Mouse (Mus musculus) heart, embryonic 11.5 days (tissue): ENCODE data around the gene Rnf227. TPM values are rescaled to one million over a fixed set of nuclear protein-coding genes. Genes with fewer than 3 reads are reported as not detected.

Experiments
- ATAC-seq: fragments of 200-750 bp; cut with Nextera tagmentation; replicated peaks from 2 replicates; pipeline ENCODE4 v1.8.0; 2017; ENCODE audit warnings: moderate library complexity; ENCODE audit not compliant: insufficient number of reproducible peaks, low FRiP score, low TSS enrichment
- H3K27ac ChIP-seq: fragments of 300-500 bp; sonication (generic); 2 replicates; pipeline ENCODE4 v1.5.1; 2014; ENCODE audit warnings: mild to moderate bottlenecking, low read depth, low read length
- H3K27me3 ChIP-seq: fragments of 300-500 bp; sonication (generic); 2 replicates; pipeline ENCODE4 v1.6.1; 2014; ENCODE audit warnings: mild to moderate bottlenecking, low read length, mixed read lengths; ENCODE audit not compliant: control insufficient read depth, insufficient read depth
- H3K36me3 ChIP-seq: fragments of 300-500 bp; sonication (generic); 2 replicates; pipeline ENCODE4 v1.6.1; 2014; ENCODE audit warnings: mild to moderate bottlenecking, low read length, moderate library complexity, mixed read lengths; ENCODE audit not compliant: control insufficient read depth, insufficient read depth
- H3K4me1 ChIP-seq: fragments of 300-500 bp; sonication (generic); 2 replicates; pipeline ENCODE4 v1.6.1; 2014; ENCODE audit warnings: low read length; ENCODE audit not compliant: control insufficient read depth, insufficient read depth
- H3K4me2 ChIP-seq: fragments of 300-500 bp; sonication (generic); 2 replicates; pipeline ENCODE4 v1.6.1; 2014; ENCODE audit warnings: mild to moderate bottlenecking, moderate library complexity
- H3K4me3 ChIP-seq: fragments of 300-500 bp; sonication (generic); 2 replicates; pipeline ENCODE4 v1.5.1; 2014; ENCODE audit warnings: low read depth, low read length
- H3K9ac ChIP-seq: fragments of 300-500 bp; sonication (generic); 2 replicates; pipeline ENCODE4 v1.6.1; 2014; ENCODE audit warnings: mild to moderate bottlenecking, low read depth, low read length, moderate library complexity
- H3K9me3 ChIP-seq: fragments of 300-500 bp; sonication (generic); replicated peaks from 2 replicates; pipeline ENCODE4 v1.6.1; 2016; ENCODE audit warnings: low read length; ENCODE audit not compliant: control insufficient read depth
- WGBS: fragments of 180-500 bp; shearing (Covaris S2); extraction: QIAGEN DNeasy Blood & Tissue Kit; methylation state at CpG from one replicate; pipeline ENCODE4 v1.1.7; 2014; ENCODE audit not compliant: insufficient replicate concordance; 5-methylcytosine and 5-hydroxymethylcytosine counted together
- polyA plus RNA-seq: library from polyadenylated mRNA; unstranded; fragments of >200 nt; fragmentation: Nextera tagmentation; extraction: Ambion mirVana; gene quantifications from 2 replicates; pipeline ENCODE4 v1.2.1, GENCODE M21; 2014

Rnf227 gene
- polyA plus RNA-seq, 1 experiment from 2014 or later: 7.8 TPM

GRCm38 (mm10) chr11:69381356-69381755 lies 41.1 kb downstream of the Rnf227 start:
- Histone ChIP-seq H3K4me1 (no peaks in the 10 kb centered on the region), H3K4me3 (no peak overlapping the region), H3K27me3 (no peaks in the 10 kb centered on the region), H3K4me2 (no peak overlapping the region), H3K36me3 (no peaks in the 10 kb centered on the region; the same call in 1 of the 2 replicates), H3K9me3 (no peaks in the 10 kb centered on the region), H3K27ac (no peak overlapping the region), H3K9ac (no peak overlapping the region)
- ATAC-seq: no peak
- WGBS: 80% methylated on average over 6 of the region's 6 CpGs

DNA sequence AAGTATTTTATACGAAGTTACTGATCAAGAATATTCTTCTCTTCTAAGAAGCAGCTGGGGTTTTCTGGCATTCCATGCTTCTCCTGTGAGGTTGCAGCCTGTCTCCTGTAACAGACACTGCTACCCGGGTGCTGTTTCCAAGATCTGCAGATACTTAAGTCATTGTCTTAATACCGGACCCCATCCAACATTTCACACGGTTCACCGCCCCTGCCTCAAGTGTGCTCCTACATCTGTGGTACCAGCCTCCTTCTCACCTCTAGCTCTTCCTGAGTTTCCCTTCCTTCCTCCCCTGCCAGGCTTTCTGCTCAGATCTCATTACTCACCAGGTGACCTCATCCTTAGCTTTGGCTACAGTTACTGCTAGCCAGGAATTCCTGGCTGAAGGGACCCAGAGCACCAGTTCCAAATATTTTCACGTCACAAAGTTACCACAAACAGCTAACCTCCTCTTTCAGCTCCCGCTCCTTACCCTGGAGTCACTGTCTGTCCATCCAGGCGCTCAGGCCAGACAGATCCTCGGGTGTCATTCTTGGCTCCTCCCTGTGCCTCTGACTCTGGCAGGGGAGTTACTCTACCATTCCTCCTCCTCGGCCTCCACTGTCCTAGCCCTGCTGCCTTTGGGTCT lies 42.3 kb downstream of the Rnf227 start:
- Histone ChIP-seq H3K4me2 (no peak overlapping the region), H3K27ac (no peak overlapping the region), H3K36me3 (no peaks in the 10 kb centered on the region; the same call in 1 of the 2 replicates), H3K4me1 (no peaks in the 10 kb centered on the region), H3K4me3 (no peak overlapping the region), H3K27me3 (no peaks in the 10 kb centered on the region), H3K9ac (no peak overlapping the region), H3K9me3 (no peaks in the 10 kb centered on the region)
- 56% methylated on average over 10 of the region's 10 CpGs for WGBS
- no peak for ATAC-seq

DNA sequence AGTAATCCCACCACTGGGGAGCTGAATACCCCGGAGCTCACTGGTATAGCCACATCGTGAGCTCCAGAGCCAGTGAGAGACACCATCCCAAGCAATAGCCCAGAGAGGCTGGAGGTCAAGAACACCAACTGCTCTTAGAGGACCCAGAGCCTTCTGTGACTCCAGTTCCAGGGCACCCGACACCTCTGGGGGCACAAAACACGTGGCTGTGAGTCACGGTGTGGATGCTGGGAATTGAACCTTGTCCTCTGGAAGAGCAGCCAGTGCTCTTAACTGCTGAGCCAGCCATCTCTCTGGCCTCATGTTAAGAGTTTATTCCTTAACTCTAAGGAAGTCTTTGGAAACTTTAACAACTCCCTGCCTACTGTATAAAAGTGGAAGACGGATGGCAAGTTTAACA lies 44.7 kb downstream of the Rnf227 start:
- no peak overlapping the region for H3K9ac ChIP-seq
- ATAC-seq: no peak
- H3K27me3 ChIP-seq: no peaks in the 10 kb centered on the region
- WGBS: 77% methylated on average over 6 of the region's 6 CpGs
- no peak overlapping the region for H3K4me2 ChIP-seq
- H3K9me3 ChIP-seq: no peaks in the 10 kb centered on the region
- no peak overlapping the region for H3K27ac ChIP-seq
- H3K4me3 ChIP-seq: no peak overlapping the region
- no peaks in the 10 kb centered on the region; the same call in 1 of the 2 replicates for H3K36me3 ChIP-seq
- H3K4me1 ChIP-seq: no peaks in the 10 kb centered on the region

DNA sequence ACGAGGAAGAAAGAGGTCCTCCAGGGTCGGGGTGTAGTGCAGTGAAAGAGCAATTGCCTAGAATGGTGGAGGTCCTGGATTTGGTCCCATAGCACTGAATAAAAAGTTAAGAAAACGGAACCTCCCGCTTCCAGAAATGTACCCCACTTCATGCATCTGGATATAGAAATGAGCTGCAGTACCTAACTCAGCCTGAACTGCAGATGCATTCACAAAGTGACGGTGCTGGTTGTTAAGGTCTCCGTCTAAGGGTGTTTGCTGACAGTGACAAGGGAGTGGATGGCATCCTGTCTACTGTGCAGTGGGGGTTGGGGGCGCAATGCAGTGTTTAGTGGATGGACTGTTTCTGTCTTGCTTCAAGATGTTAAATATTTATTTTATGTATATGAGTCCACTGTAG lies 46.5 kb downstream of the Rnf227 start:
- Histone ChIP-seq H3K4me2 (no peak overlapping the region), H3K4me3 (no peak overlapping the region), H3K9ac (no peak overlapping the region), H3K27me3 (no peaks in the 10 kb centered on the region), H3K4me1 (no peaks in the 10 kb centered on the region), H3K36me3 (no peaks in the 10 kb centered on the region), H3K27ac (no peak overlapping the region), H3K9me3 (no peaks in the 10 kb centered on the region)
- WGBS: 73% methylated on average over 7 of the region's 7 CpGs
- ATAC-seq: no peak

DNA sequence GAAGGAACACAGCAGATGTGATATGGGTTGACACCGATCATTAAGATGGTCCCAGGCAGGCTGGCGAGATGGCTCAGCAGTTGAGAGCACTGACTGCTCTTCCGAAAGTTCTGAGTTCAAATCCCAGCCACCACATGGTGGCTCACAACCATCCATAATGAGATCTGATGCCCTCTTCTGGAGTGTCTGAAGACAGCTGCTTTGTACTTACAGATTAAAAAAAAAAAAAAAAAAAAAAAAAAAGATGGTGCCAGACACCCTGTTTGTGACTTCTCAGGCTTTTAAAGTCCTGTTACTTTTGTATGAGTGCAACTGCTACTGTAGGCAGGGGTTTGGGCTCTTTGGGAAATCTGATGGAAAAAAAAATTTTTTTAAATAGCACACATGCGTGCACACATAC lies 48.4 kb downstream of the Rnf227 start:
- H3K4me2 ChIP-seq: no peak overlapping the region
- H3K27me3 ChIP-seq: no peaks in the 10 kb centered on the region
- H3K9ac ChIP-seq: no peak overlapping the region
- no peak for ATAC-seq
- no peak overlapping the region for H3K4me3 ChIP-seq
- no peak overlapping the region for H3K27ac ChIP-seq
- 96% methylated on average over 4 of the region's 4 CpGs for WGBS
- no peaks in the 10 kb centered on the region for H3K9me3 ChIP-seq
- no peaks in the 10 kb centered on the region for H3K4me1 ChIP-seq
- H3K36me3 ChIP-seq: no peaks in the 10 kb centered on the region

- Histone ChIP-seq H3K4me3 (no peak overlapping the region), H3K4me2 (no peak overlapping the region), H3K27ac (no peak overlapping the region), H3K4me1 (peaks cover 4% of the 10 kb centered on the region; the same call in 1 of the 2 replicates), H3K36me3 (no peaks in the 10 kb centered on the region), H3K27me3 (no peaks in the 10 kb centered on the region), H3K9me3 (no peaks in the 10 kb centered on the region), H3K9ac (no peak overlapping the region)
- 70% methylated on average over 14 of the region's 14 CpGs for WGBS
- no peak for ATAC-seq
These were observed 49.5 kb downstream of the Rnf227 start for GRCm38 (mm10) chr11:69389531-69390399.

GRCm38 (mm10) chr11:69390400-69391034 lies 50.3 kb downstream of the Rnf227 start:
- H3K4me3 ChIP-seq: no peak overlapping the region
- ATAC-seq: no peak
- no peaks in the 10 kb centered on the region for H3K36me3 ChIP-seq
- 50% methylated on average over 10 of the region's 10 CpGs for WGBS
- H3K27me3 ChIP-seq: no peaks in the 10 kb centered on the region
- H3K27ac ChIP-seq: no peak overlapping the region
- H3K9me3 ChIP-seq: no peaks in the 10 kb centered on the region
- no peak overlapping the region for H3K4me2 ChIP-seq
- H3K4me1 ChIP-seq: peaks cover 4% of the 10 kb centered on the region; the same call in 1 of the 2 replicates
- H3K9ac ChIP-seq: no peak overlapping the region
